Mouse (Mus musculus): ENCODE measurements around the gene 1190007I07Rik.

GRCm38 (mm10) chr10:82670205-82670604 is 47.2 kb upstream of the 1190007I07Rik start:
- TF ChIP-seq CHD2 (IDR thresholded peaks at IDR 0.05; ENCODE audit: low read length) (no peak), EP300 (IDR thresholded peaks at IDR 0.05; ENCODE audit: low read length) (no peak), POLR2A (IDR thresholded peaks at IDR 0.05; ENCODE audit: low read depth, low read length) (no peak), ZNF384 (IDR thresholded peaks at IDR 0.05; ENCODE audit: low read depth, low read length) (no peak), CTCF (conservative IDR thresholded peaks at IDR 0.05 in 1 of 2, IDR thresholded peaks at IDR 0.05 in 1 of 2; ENCODE audit: low read depth in 2 of 2, low read length in 2 of 2) (no peak), KAT2A (IDR thresholded peaks at IDR 0.05; ENCODE audit: insufficient replicate concordance, low read length) (no peak), USF1 (IDR thresholded peaks at IDR 0.05; ENCODE audit: low read depth, low read length) (no peak), UBTF (IDR thresholded peaks at IDR 0.05; ENCODE audit: low read depth, low read length) (no peak), POLR2AphosphoS2 (IDR thresholded peaks at IDR 0.05; ENCODE audit: low read depth, low read length) (no peak), MEF2A (IDR thresholded peaks at IDR 0.05; ENCODE audit: borderline replicate concordance, low read depth, low read length) (no peak), NELFE (IDR thresholded peaks at IDR 0.05; ENCODE audit: low read depth, low read length) (no peak)

Measured in CH12.LX (cell line).